Mouse (Mus musculus): ENCODE results near the gene Spc25.

DNA sequence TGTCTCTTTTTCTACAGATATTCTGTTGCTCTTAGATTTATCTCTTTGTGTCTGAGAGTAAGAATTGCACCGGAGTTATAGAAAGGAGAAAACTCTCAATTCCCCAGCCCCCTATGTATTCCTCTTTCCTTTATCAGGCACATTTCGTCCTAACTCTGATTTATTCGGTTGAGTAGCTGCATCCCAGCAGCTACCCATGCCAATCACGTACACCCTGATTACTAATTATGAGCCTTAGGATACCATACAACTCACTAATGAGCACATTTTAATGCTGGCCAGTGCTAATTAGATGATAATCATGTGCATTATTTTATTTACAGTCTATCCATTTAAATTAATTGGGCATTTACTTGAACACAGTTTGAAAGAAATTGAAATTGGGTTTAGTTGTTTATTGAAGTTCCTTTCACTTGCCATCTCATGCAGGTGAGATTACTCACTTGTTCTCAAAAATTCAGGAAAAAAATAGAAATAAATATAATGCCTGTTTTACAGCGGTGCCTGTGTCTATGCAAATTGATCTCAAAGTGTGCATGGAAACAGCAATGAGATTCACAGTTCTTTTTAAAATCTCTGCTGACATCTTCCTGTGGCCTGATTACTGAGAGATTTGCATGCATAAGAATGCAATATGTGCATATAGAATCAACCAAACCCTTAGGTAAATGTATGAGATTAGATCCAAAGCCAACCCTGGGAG, 29.1 kb upstream of the Spc25 start:
- TF ChIP-seq POLR2A (IDR thresholded peaks at IDR 0.05; ENCODE audit: borderline replicate concordance, extremely low read depth, insufficient read depth, insufficient read length, poor library complexity, severe bottlenecking) (no peak), CTCF (IDR thresholded peaks at IDR 0.05; ENCODE audit: borderline replicate concordance, extremely low read depth, insufficient read depth, insufficient read length) (no peak)

Data from brain, embryonic 14.5 days (tissue).